Mouse (Mus musculus) stomach, embryonic 15.5 days (tissue): ENCODE measurements around the gene Slc2a9. TPM values are rescaled to one million over a fixed set of nuclear protein-coding genes. Genes with fewer than 3 reads are reported as not detected.
"Not testable (repeated sequence)": the region's sequence is repeated elsewhere in the genome, so short reads cannot be mapped to it uniquely, and the experiment has no call there.

ENCODE experiments used
- ATAC-seq: fragments of 200-750 bp; cut with Nextera tagmentation; 2 replicates; pipeline ENCODE4 v1.8.0; 2017; ENCODE audit warnings: low read depth, moderate number of reproducible peaks, moderate TSS enrichment; ENCODE audit not compliant: insufficient read depth, low FRiP score
- H3K27ac ChIP-seq: fragments of 300-500 bp; sonication (generic); 2 replicates; pipeline ENCODE4 v1.5.1; 2015; ENCODE audit warnings: mild to moderate bottlenecking, inconsistent platforms
- H3K27me3 ChIP-seq: fragments of 300-500 bp; sonication (generic); replicated peaks from 2 replicates; pipeline ENCODE4 v1.6.1; 2015; ENCODE audit warnings: inconsistent platforms
- H3K36me3 ChIP-seq: fragments of 300-500 bp; sonication (generic); 2 replicates; pipeline ENCODE4 v1.6.1; 2015; ENCODE audit warnings: inconsistent platforms
- H3K4me1 ChIP-seq: fragments of 300-500 bp; sonication (generic); 2 replicates; pipeline ENCODE4 v1.6.1; 2015; ENCODE audit warnings: inconsistent platforms
- H3K4me2 ChIP-seq: fragments of 300-500 bp; sonication (generic); 2 replicates; pipeline ENCODE4 v1.6.1; 2015; ENCODE audit warnings: mild to moderate bottlenecking, inconsistent platforms
- H3K4me3 ChIP-seq: fragments of 300-500 bp; sonication (generic); replicated peaks from 2 replicates; pipeline ENCODE4 v1.5.1; 2015; ENCODE audit warnings: inconsistent platforms
- H3K9ac ChIP-seq: fragments of 300-500 bp; sonication (generic); 2 replicates; pipeline ENCODE4 v1.6.1; 2015; ENCODE audit warnings: inconsistent platforms
- H3K9me3 ChIP-seq: fragments of 300-500 bp; sonication (generic); 2 replicates; pipeline ENCODE4 v1.6.1; 2016; ENCODE audit warnings: inconsistent platforms
- WGBS: fragments of 180-500 bp; shearing (Covaris S2); methylation state at CpG from one replicate; pipeline ENCODE4 v1.1.7; 2015; 5-methylcytosine and 5-hydroxymethylcytosine counted together
- polyA plus RNA-seq: library from polyadenylated mRNA; unstranded; fragments of >200 nt; fragmentation: Nextera tagmentation; extraction: Ambion mirVana; gene quantifications from 2 replicates; pipeline ENCODE4 v1.2.1, GENCODE M21; 2015

Slc2a9 gene
- polyA plus RNA-seq, 1 experiment from 2014 or later: 1.6 TPM

- H3K4me1 ChIP-seq: peaks cover 3% of the 10 kb centered on the region; the same call in 1 of the 2 replicates
- peak overlapping the region; percentile 70 for H3K27ac ChIP-seq
- WGBS: 12% methylated on average over 22 of the region's 22 CpGs
- H3K27me3 ChIP-seq: no peaks in the 10 kb centered on the region
- peak overlapping the region; percentile 43 for H3K4me3 ChIP-seq
- H3K36me3 ChIP-seq: no peaks in the 10 kb centered on the region
- ATAC-seq: peak; percentile 76
- no peak overlapping the region for H3K9ac ChIP-seq
- H3K4me2 ChIP-seq: peak overlapping the region; percentile 76
- no peaks in the 10 kb centered on the region for H3K9me3 ChIP-seq
These were observed 22.8 kb downstream of the Slc2a9 start for GRCm38 (mm10) chr5:38479908-38480725.

- H3K36me3 ChIP-seq, H3K4me1 ChIP-seq, H3K9ac ChIP-seq, H3K9me3 ChIP-seq, H3K27me3 ChIP-seq: not testable (repeated sequence)
- ATAC-seq: peak; percentile 9; the same call in 1 of the 2 replicates
- Histone ChIP-seq H3K4me3 (peak overlapping the region; percentile 43), H3K4me2 (peak overlapping the region; percentile 76), H3K27ac (peak overlapping the region; percentile 70)
These were observed 23.4 kb downstream of the Slc2a9 start for GRCm38 (mm10) chr5:38479545-38479907.

GRCm38 (mm10) chr5:38479027-38479426 is 23.9 kb downstream of the Slc2a9 start:
- Histone ChIP-seq H3K27ac (no peak overlapping the region), H3K4me2 (peak overlapping the region; percentile 8; the same call in 1 of the 2 replicates), H3K4me1 (peaks cover 3% of the 10 kb centered on the region; the same call in 1 of the 2 replicates), H3K9ac (no peak overlapping the region), H3K9me3 (no peaks in the 10 kb centered on the region), H3K27me3 (no peaks in the 10 kb centered on the region), H3K4me3 (no peak overlapping the region; the same call in 1 of the 2 replicates), H3K36me3 (no peaks in the 10 kb centered on the region)
- ATAC-seq: no peak
- WGBS: 31% methylated on average over 3 of the region's 4 CpGs

GRCm38 (mm10) chr5:38477731-38478445 is 25.1 kb downstream of the Slc2a9 start:
- Histone ChIP-seq H3K9ac (no peak overlapping the region), H3K36me3 (no peaks in the 10 kb centered on the region), H3K4me1 (peaks cover 3% of the 10 kb centered on the region; the same call in 1 of the 2 replicates), H3K4me2 (no peak overlapping the region), H3K27me3 (no peaks in the 10 kb centered on the region), H3K4me3 (no peak overlapping the region), H3K27ac (no peak overlapping the region), H3K9me3 (no peaks in the 10 kb centered on the region)
- 79% methylated on average over 7 of the region's 7 CpGs for WGBS
- ATAC-seq: no peak

GRCm38 (mm10) chr5:38476861-38477565 is 25.9 kb downstream of the Slc2a9 start:
- H3K9ac ChIP-seq: no peak overlapping the region
- H3K4me1 ChIP-seq: peaks cover 3% of the 10 kb centered on the region; the same call in 1 of the 2 replicates
- no peaks in the 10 kb centered on the region for H3K27me3 ChIP-seq
- no peak overlapping the region for H3K4me2 ChIP-seq
- H3K9me3 ChIP-seq: no peaks in the 10 kb centered on the region
- H3K27ac ChIP-seq: no peak overlapping the region
- no peak for ATAC-seq
- no peak overlapping the region for H3K4me3 ChIP-seq
- 86% methylated on average over 25 of the region's 25 CpGs for WGBS
- H3K36me3 ChIP-seq: no peaks in the 10 kb centered on the region

GRCm38 (mm10) chr5:38470881-38471280 is 32.1 kb downstream of the Slc2a9 start:
- Histone ChIP-seq H3K4me2 (no peak overlapping the region), H3K27ac (no peak overlapping the region), H3K9ac (no peak overlapping the region), H3K36me3 (no peaks in the 10 kb centered on the region), H3K9me3 (no peaks in the 10 kb centered on the region), H3K4me1 (no peaks in the 10 kb centered on the region), H3K4me3 (no peak overlapping the region), H3K27me3 (no peaks in the 10 kb centered on the region)
- no peak for ATAC-seq
- WGBS: 82% methylated on average over 6 of the region's 6 CpGs

GRCm38 (mm10) chr5:38469891-38470578 is 32.9 kb downstream of the Slc2a9 start:
- H3K9ac ChIP-seq: no peak overlapping the region
- no peaks in the 10 kb centered on the region for H3K36me3 ChIP-seq
- H3K27ac ChIP-seq: no peak overlapping the region
- WGBS: 23% methylated on average over 5 of the region's 5 CpGs
- H3K27me3 ChIP-seq: no peaks in the 10 kb centered on the region
- no peak overlapping the region for H3K4me3 ChIP-seq
- no peak overlapping the region for H3K4me2 ChIP-seq
- H3K9me3 ChIP-seq: no peaks in the 10 kb centered on the region
- H3K4me1 ChIP-seq: no peaks in the 10 kb centered on the region
- ATAC-seq: peak; percentile 43; the same call in 1 of the 2 replicates

GRCm38 (mm10) chr5:38466569-38467110 is 36.3 kb downstream of the Slc2a9 start:
- Histone ChIP-seq H3K27me3 (no peaks in the 10 kb centered on the region), H3K4me3 (no peak overlapping the region), H3K36me3 (no peaks in the 10 kb centered on the region), H3K4me2 (no peak overlapping the region), H3K9ac (no peak overlapping the region), H3K9me3 (no peaks in the 10 kb centered on the region), H3K4me1 (no peaks in the 10 kb centered on the region), H3K27ac (no peak overlapping the region)
- no peak for ATAC-seq
- WGBS: 71% methylated on average over 5 of the region's 5 CpGs

GRCm38 (mm10) chr5:38461261-38461660 is 41.7 kb downstream of the Slc2a9 start:
- WGBS: 80% methylated on average over 5 of the region's 5 CpGs
- Histone ChIP-seq H3K4me1 (no peaks in the 10 kb centered on the region), H3K27me3 (no peaks in the 10 kb centered on the region), H3K27ac (no peak overlapping the region), H3K4me3 (no peak overlapping the region), H3K36me3 (no peaks in the 10 kb centered on the region), H3K9ac (no peak overlapping the region), H3K9me3 (no peaks in the 10 kb centered on the region), H3K4me2 (no peak overlapping the region)
- ATAC-seq: no peak

- H3K9me3 ChIP-seq: no peaks in the 10 kb centered on the region
- H3K9ac ChIP-seq: no peak overlapping the region
- H3K27me3 ChIP-seq: no peaks in the 10 kb centered on the region
- ATAC-seq: no peak
- 84% methylated on average over 3 of the region's 3 CpGs for WGBS
- no peak overlapping the region for H3K4me3 ChIP-seq
- no peaks in the 10 kb centered on the region for H3K36me3 ChIP-seq
- H3K27ac ChIP-seq: no peak overlapping the region
- no peaks in the 10 kb centered on the region for H3K4me1 ChIP-seq
- no peak overlapping the region for H3K4me2 ChIP-seq
These were observed 52.0 kb downstream of the Slc2a9 start for GRCm38 (mm10) chr5:38450936-38451335.

- no peak overlapping the region for H3K27ac ChIP-seq
- H3K4me1 ChIP-seq: no peaks in the 10 kb centered on the region
- H3K36me3 ChIP-seq: no peaks in the 10 kb centered on the region
- no peaks in the 10 kb centered on the region for H3K27me3 ChIP-seq
- no peak overlapping the region for H3K4me2 ChIP-seq
- WGBS: 88% methylated on average over 8 of the region's 8 CpGs
- H3K9ac ChIP-seq: no peak overlapping the region
- ATAC-seq: no peak
- no peaks in the 10 kb centered on the region for H3K9me3 ChIP-seq
- H3K4me3 ChIP-seq: no peak overlapping the region
These were observed 53.3 kb downstream of the Slc2a9 start for GRCm38 (mm10) chr5:38449607-38450006.
